8 mouse cellular contexts compared by ENCODE assay signal in the genomic region with DNA sequence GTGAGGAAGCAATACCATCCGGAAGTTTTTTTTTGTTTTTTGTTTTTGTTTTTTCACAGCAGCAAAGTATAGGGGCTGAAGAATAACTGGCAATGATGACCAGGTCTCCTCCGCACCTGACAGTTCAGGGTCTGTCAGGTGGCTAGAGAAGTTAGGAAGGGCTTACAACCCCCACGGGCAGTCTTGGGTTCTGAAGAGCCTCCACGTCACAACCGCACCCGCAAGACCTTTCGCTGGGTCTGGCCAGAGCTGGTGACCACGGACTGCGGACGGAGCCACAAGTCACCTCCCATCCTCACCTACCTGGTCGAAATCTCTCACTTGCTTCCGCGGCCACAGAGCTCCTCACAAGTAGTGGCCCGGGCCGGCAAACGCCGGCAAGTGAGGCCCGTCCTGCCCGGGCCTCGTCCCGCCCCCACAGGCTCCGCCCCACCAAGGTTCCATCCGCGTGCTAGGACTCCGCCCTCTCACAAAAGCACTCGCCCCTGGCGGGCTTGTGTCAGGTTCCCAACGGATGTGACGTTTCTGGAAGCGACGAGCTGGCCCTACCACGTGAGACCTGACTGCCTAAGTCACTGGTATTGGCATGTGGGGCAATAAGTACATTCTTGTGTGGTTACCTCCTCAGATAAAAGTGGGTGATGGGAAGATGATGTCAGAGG. TPM values are rescaled to one million over a fixed set of nuclear protein-coding genes. Genes with fewer than 3 reads are reported as not detected.
A peak's percentile ranks its signal among the peaks of the same experiment; 100 is the strongest.
DNase-seq lines count a peak whose midpoint lies in the region; ATAC-seq lines count a peak whose summit lies in the region.

A gene (minus strand): TSS at position 331 of the 662 bp plus-strand sequence.
A gene (minus strand): TSS at position 462 of the 662 bp plus-strand sequence.

- peaks cover 15% of the 10 kb centered on the region for H3K36me3 ChIP-seq in embryonic facial prominence, embryonic 10.5 days (replicated peaks)
- no peaks in the 10 kb centered on the region for H3K36me3 ChIP-seq in intestine, embryonic 16.5 days (ENCODE audit: control insufficient read depth, insufficient read depth, low read length)

- ATAC-seq in intestine, embryonic 16.5 days: peak; percentile 90

- no peaks in the 10 kb centered on the region for H3K9me3 ChIP-seq in embryonic facial prominence, embryonic 10.5 days
- no peaks in the 10 kb centered on the region for H3K9me3 ChIP-seq in intestine, embryonic 16.5 days (ENCODE audit: control insufficient read depth, low read length)

- 16% methylated on average over 32 of the region's 32 CpGs for WGBS in embryonic facial prominence, embryonic 10.5 days
- 19% methylated on average over 32 of the region's 32 CpGs for WGBS in intestine, embryonic 16.5 days

- 0 out of 2 replicates have a peak, but pooled peaks cover 5% of the 10 kb centered on the region for H3K4me1 ChIP-seq in embryonic facial prominence, embryonic 10.5 days
- peaks cover 5% of the 10 kb centered on the region; the same call in 1 of the 2 replicates for H3K4me1 ChIP-seq in intestine, embryonic 16.5 days (ENCODE audit: control insufficient read depth, insufficient read depth, low read length)

- peak within 1 kb of the TSS; percentile 66 for H3K27ac ChIP-seq in embryonic facial prominence, embryonic 10.5 days (replicated peaks)
- no peak within 1 kb of the TSS for H3K27ac ChIP-seq in intestine, embryonic 16.5 days (ENCODE audit: low read length)

- intact Hi-C loops in left cerebral cortex, postnatal 25 days (cut with DNase I): no loop called here

- peak within 1 kb of the TSS; percentile 54 for H3K4me2 ChIP-seq in intestine, embryonic 16.5 days (ENCODE audit: low read depth, low read length)

- H3K9ac ChIP-seq in intestine, embryonic 16.5 days (ENCODE audit: low read depth, low read length): peak within 1 kb of the TSS; percentile 64

- peak; percentile 94 for DNase-seq in adrenal gland, postnatal 14 days
- peak; percentile 90 for DNase-seq in embryonic facial prominence, embryonic 10.5 days (ENCODE audit: low spot score)
- DNase-seq in gastrocnemius, postnatal 4 days (ENCODE audit: low spot score in 2 of 2): peak; percentile 62 to 78
- peak; percentile 77 to 91 for DNase-seq in left cerebral cortex, postnatal 25 days (ENCODE audit: low spot score in 2 of 2)
- DNase-seq in mesoderm, embryonic 11.5 days (ENCODE audit: low read depth, low spot score): peak; percentile 88
- peak; percentile 68 for DNase-seq in right cerebral cortex, postnatal 4 days
- peak; percentile 84 for DNase-seq in yolk sac, embryonic 10.5 days (ENCODE audit: low spot score)

- H3K27me3 ChIP-seq in embryonic facial prominence, embryonic 10.5 days (replicated peaks; ENCODE audit: low read depth, poor library complexity, severe bottlenecking): no peaks in the 10 kb centered on the region
- H3K27me3 ChIP-seq in intestine, embryonic 16.5 days (replicated peaks; ENCODE audit: control insufficient read depth, insufficient read depth, low read length): no peaks in the 10 kb centered on the region

- peak within 1 kb of the TSS; percentile 60 for H3K4me3 ChIP-seq in embryonic facial prominence, embryonic 10.5 days
- H3K4me3 ChIP-seq in intestine, embryonic 16.5 days (ENCODE audit: low read length): peak within 1 kb of the TSS; percentile 51

RNA-seq across cellular contexts. Expression of the first gene that starts in this region (rescaled TPM):
- 49.6 and 51.5 TPM in 2 replicates for total RNA-seq in adrenal gland, postnatal 14 days (2021)
- polyA plus RNA-seq in embryonic facial prominence, embryonic 10.5 days (2016; fragmentation: Nextera tagmentation; extraction: Ambion mirVana): 61.1 and 69.8 TPM in 2 replicates
- total RNA-seq in gastrocnemius, postnatal 4 days (2021): 10 to 100 TPM; 46.4 to 50.2 TPM
- polyA plus RNA-seq in intestine, embryonic 16.5 days (2015; fragmentation: Nextera tagmentation; extraction: Ambion mirVana): 65.4 and 67.7 TPM in 2 replicates
- 10 to 100 TPM; 73.7 to 80.0 TPM for total RNA-seq in left cerebral cortex, postnatal 25 days (2021)

RNA-seq across cellular contexts. Expression of the second gene that starts in this region (rescaled TPM):
- total RNA-seq in adrenal gland, postnatal 14 days (2021): 18.9 and 21.5 TPM in 2 replicates
- 12.3 and 13.0 TPM in 2 replicates for polyA plus RNA-seq in embryonic facial prominence, embryonic 10.5 days (2016; fragmentation: Nextera tagmentation; extraction: Ambion mirVana)
- total RNA-seq in gastrocnemius, postnatal 4 days (2021): 1 to 10 TPM; 5.5 to 6.7 TPM
- 16.9 and 17.6 TPM in 2 replicates for polyA plus RNA-seq in intestine, embryonic 16.5 days (2015; fragmentation: Nextera tagmentation; extraction: Ambion mirVana)
- total RNA-seq in left cerebral cortex, postnatal 25 days (2021): 1 to 10 TPM; 2.7 to 3.7 TPM
